Mouse (Mus musculus): ENCODE data around the gene Lrrc8b.

DNA sequence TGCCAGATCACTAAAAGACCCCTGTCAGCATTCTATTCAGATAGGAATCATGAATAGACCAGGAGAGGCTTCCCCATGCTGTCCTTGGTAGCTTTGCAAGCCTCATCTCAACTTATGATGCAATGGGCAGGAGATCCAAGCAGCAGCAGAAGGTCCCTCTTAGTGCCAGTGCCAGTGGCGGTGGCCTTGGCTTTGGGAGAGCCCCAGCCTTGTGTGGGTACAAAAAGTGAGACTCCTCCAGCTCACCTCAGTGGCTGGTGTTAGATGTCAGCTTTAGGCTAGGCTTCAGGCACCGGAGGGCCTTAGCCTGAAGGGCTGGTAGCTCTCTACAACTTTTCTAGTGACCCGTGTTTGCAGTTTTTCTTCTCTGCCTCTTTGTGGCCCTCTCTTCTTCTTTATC, 85.6 kb downstream of the Lrrc8b start:
- TF ChIP-seq POLR2AphosphoS5 (IDR thresholded peaks at IDR 0.05; ENCODE audit: insufficient replicate concordance, low read depth, low read length), result no peak
- TF ChIP-seq CTCF (IDR thresholded peaks at IDR 0.05; ENCODE audit: low read depth, low read length), result no peak

Data from G1E (cell line).